Mouse (Mus musculus): ENCODE data around the gene Gm20388.

GRCm38 (mm10) chr8:120466266-120466665 is 555.6 kb downstream of the Gm20388 start:
- TF ChIP-seq CTCF (IDR thresholded peaks at IDR 0.05; ENCODE audit: low read depth) (no peak), EP300 (optimal IDR thresholded peaks at IDR 0.05) (no peak)
